Mouse (Mus musculus) hindbrain, postnatal 0 days (tissue): ENCODE measurements around the gene Stn1. TPM values are rescaled to one million over a fixed set of nuclear protein-coding genes. Genes with fewer than 3 reads are reported as not detected.

ENCODE experiments used
- ATAC-seq: fragments of 200-750 bp; cut with Nextera tagmentation; 2 replicates; pipeline ENCODE4 v1.8.0; 2017; ENCODE audit warnings: mild to moderate bottlenecking, moderate TSS enrichment, moderate library complexity
- DNase-seq: peaks from one replicate; pipeline ENCODE4 v3.0.0-alpha.2; 2015; ENCODE audit warnings: low spot score
- H3K27ac ChIP-seq: fragments of 300-500 bp; sonication (generic); 2 replicates; pipeline ENCODE4 v1.5.1; 2014; ENCODE audit warnings: mild to moderate bottlenecking
- H3K27me3 ChIP-seq: fragments of 300-500 bp; sonication (generic); 2 replicates; pipeline ENCODE4 v1.6.1; 2014; ENCODE audit warnings: low read length, mixed read lengths; ENCODE audit not compliant: insufficient read depth
- H3K36me3 ChIP-seq: fragments of 300-500 bp; sonication (generic); 2 replicates; pipeline ENCODE4 v1.6.1; 2014; ENCODE audit warnings: low read length, mixed read lengths; ENCODE audit not compliant: insufficient read depth
- H3K4me1 ChIP-seq: fragments of 300-500 bp; sonication (generic); 2 replicates; pipeline ENCODE4 v1.6.1; 2014; ENCODE audit warnings: antibody characterized with exemption, low read length, mixed read lengths; ENCODE audit not compliant: insufficient read depth
- H3K4me2 ChIP-seq: fragments of 300-500 bp; sonication (generic); 2 replicates; pipeline ENCODE4 v1.6.1; 2014; ENCODE audit warnings: low read depth, mild to moderate bottlenecking, low read length, moderate library complexity, mixed read lengths
- H3K4me3 ChIP-seq: fragments of 300-500 bp; sonication (generic); 2 replicates; pipeline ENCODE4 v1.5.1; 2014; ENCODE audit warnings: low read length
- H3K9ac ChIP-seq: fragments of 300-500 bp; sonication (generic); replicated peaks from 2 replicates; pipeline ENCODE4 v1.6.1; 2014; ENCODE audit warnings: mild to moderate bottlenecking, low read length, moderate library complexity, mixed read lengths
- H3K9me3 ChIP-seq: fragments of 300-500 bp; sonication (generic); 2 replicates; pipeline ENCODE4 v1.6.1; 2016; ENCODE audit warnings: low read length, mixed read lengths
- CTCF ChIP-seq: IDR thresholded peaks from 2 replicates; pipeline ENCODE4 v1.5.1; 2016; ENCODE audit warnings: antibody characterized with exemption, control low read depth, low read depth
- WGBS: fragments of 180-500 bp; shearing (Covaris S2); extraction: QIAGEN DNeasy Blood & Tissue Kit; methylation state at CpG from one replicate; pipeline ENCODE4 v1.1.7; 2014; 5-methylcytosine and 5-hydroxymethylcytosine counted together
- polyA plus RNA-seq: library from polyadenylated mRNA; unstranded; fragments of >200 nt; fragmentation: Nextera tagmentation; extraction: Ambion mirVana; gene quantifications from 2 replicates; pipeline ENCODE4 v1.2.1, GENCODE M21; 2015
- total RNA-seq: library from RNA; depleted of rRNA; stranded (reverse); fragments of >200 nt; gene quantifications from 2 replicates; pipeline ENCODE4 v1.2.3, GENCODE M21; 2014

The Stn1 gene
- total and polyA plus RNA-seq, 2 experiments from 2014 or later, result 19.1 to 20.9 TPM

GRCm38 (mm10) chr19:47461838-47462237 is 75.5 kb downstream of the Stn1 start:
- Histone ChIP-seq H3K9ac (no peak overlapping the region), H3K36me3 (no peaks in the 10 kb centered on the region), H3K4me3 (no peak overlapping the region), H3K27ac (no peak overlapping the region), H3K27me3 (no peaks in the 10 kb centered on the region), H3K4me1 (peaks cover 16% of the 10 kb centered on the region; the same call in 1 of the 2 replicates), H3K9me3 (no peaks in the 10 kb centered on the region), H3K4me2 (peak overlapping the region; percentile 75; the same call in 1 of the 2 replicates)
- peak; percentile 48 for TF ChIP-seq CTCF
- ATAC-seq, result no peak
- DNase-seq, result no peak
- 94% methylated on average over 3 of the region's 3 CpGs for WGBS

- ATAC-seq (no peak), DNase-seq (no peak)
- H3K9ac ChIP-seq, result no peak overlapping the region
- H3K36me3 ChIP-seq, result no peaks in the 10 kb centered on the region
- peaks cover 16% of the 10 kb centered on the region; the same call in 1 of the 2 replicates for H3K4me1 ChIP-seq
- no peaks in the 10 kb centered on the region for H3K9me3 ChIP-seq
- H3K4me3 ChIP-seq, result no peak overlapping the region
- TF ChIP-seq CTCF, result no peak
- no peaks in the 10 kb centered on the region for H3K27me3 ChIP-seq
- H3K27ac ChIP-seq, result no peak overlapping the region
- 81% methylated on average over 9 of the region's 9 CpGs for WGBS
- H3K4me2 ChIP-seq, result no peak overlapping the region
Measured at GRCm38 (mm10) chr19:47461386-47461785, 75.9 kb downstream of the Stn1 start.

GRCm38 (mm10) chr19:47460120-47460960 is 77.0 kb downstream of the Stn1 start:
- no peak; the same call in 1 of the 2 replicates for TF ChIP-seq CTCF
- Histone ChIP-seq H3K9me3 (no peaks in the 10 kb centered on the region), H3K36me3 (no peaks in the 10 kb centered on the region), H3K9ac (no peak overlapping the region), H3K27me3 (no peaks in the 10 kb centered on the region), H3K4me2 (0 out of 2 replicates have a peak overlapping the region, but pooled peaks have one; percentile 0), H3K4me3 (no peak overlapping the region), H3K4me1 (peaks cover 16% of the 10 kb centered on the region; the same call in 1 of the 2 replicates), H3K27ac (no peak overlapping the region)
- ATAC-seq, result no peak
- 56% methylated on average over 19 of the region's 19 CpGs for WGBS
- DNase-seq, result no peak

GRCm38 (mm10) chr19:47459214-47459613 is 78.1 kb downstream of the Stn1 start:
- Histone ChIP-seq H3K27ac (no peak overlapping the region), H3K9ac (no peak overlapping the region), H3K4me2 (no peak overlapping the region), H3K36me3 (no peaks in the 10 kb centered on the region), H3K9me3 (no peaks in the 10 kb centered on the region), H3K27me3 (no peaks in the 10 kb centered on the region), H3K4me3 (no peak overlapping the region), H3K4me1 (peaks cover 19% of the 10 kb centered on the region; the same call in 1 of the 2 replicates)
- TF ChIP-seq CTCF, result no peak
- 97% methylated on average over 5 of the region's 5 CpGs for WGBS
- no peak for DNase-seq
- no peak for ATAC-seq

- Histone ChIP-seq H3K9me3 (no peaks in the 10 kb centered on the region), H3K4me1 (peaks cover 24% of the 10 kb centered on the region; the same call in 1 of the 2 replicates), H3K4me2 (no peak overlapping the region), H3K27me3 (no peaks in the 10 kb centered on the region), H3K27ac (no peak overlapping the region), H3K9ac (no peak overlapping the region), H3K36me3 (no peaks in the 10 kb centered on the region), H3K4me3 (no peak overlapping the region)
- 67% methylated on average over 17 of the region's 17 CpGs for WGBS
- no peak for ATAC-seq
- DNase-seq, result no peak
- TF ChIP-seq CTCF, result no peak
Measured at GRCm38 (mm10) chr19:47458504-47459161, 78.7 kb downstream of the Stn1 start.

GRCm38 (mm10) chr19:47457711-47458503 is 79.4 kb downstream of the Stn1 start:
- ATAC-seq (no peak; the same call in 1 of the 2 replicates), DNase-seq (no peak)
- Histone ChIP-seq H3K9ac (no peak overlapping the region), H3K4me1 (peaks cover 20% of the 10 kb centered on the region; the same call in 1 of the 2 replicates), H3K27ac (no peak overlapping the region), H3K36me3 (no peaks in the 10 kb centered on the region), H3K27me3 (no peaks in the 10 kb centered on the region), H3K4me3 (no peak overlapping the region), H3K4me2 (no peak overlapping the region), H3K9me3 (no peaks in the 10 kb centered on the region)
- TF ChIP-seq CTCF, result no peak
- 66% methylated on average over 13 of the region's 13 CpGs for WGBS
